Mouse (Mus musculus) midbrain, embryonic 10.5 days (tissue): ENCODE data around the gene Mphosph10. TPM values are rescaled to one million over a fixed set of nuclear protein-coding genes. Genes with fewer than 3 reads are reported as not detected.
A peak's percentile ranks its signal among the peaks of the same experiment; 100 is the strongest.

ENCODE experiments used
- DNase-seq: peaks from one replicate; pipeline ENCODE4 v3.0.0-alpha.2; 2017; ENCODE audit warnings: low spot score
- H3K27ac ChIP-seq: fragments of 300-500 bp; sonication (generic); replicated peaks from 2 replicates; pipeline ENCODE4 v1.5.1; 2016; ENCODE audit warnings: mild to moderate bottlenecking
- H3K27me3 ChIP-seq: fragments of 300-500 bp; sonication (generic); 2 replicates; pipeline ENCODE4 v1.6.1; 2016; ENCODE audit warnings: low read depth, mild to moderate bottlenecking; ENCODE audit not compliant: poor library complexity, severe bottlenecking
- H3K36me3 ChIP-seq: fragments of 300-500 bp; sonication (generic); 2 replicates; pipeline ENCODE4 v1.6.1; 2016; ENCODE audit warnings: mild to moderate bottlenecking, moderate library complexity
- H3K4me1 ChIP-seq: fragments of 300-500 bp; sonication (generic); 2 replicates; pipeline ENCODE4 v1.6.1; 2016
- H3K4me3 ChIP-seq: fragments of 300-500 bp; sonication (generic); 2 replicates; pipeline ENCODE4 v1.5.1; 2016; ENCODE audit warnings: mild to moderate bottlenecking, moderate library complexity
- H3K9me3 ChIP-seq: fragments of 300-500 bp; sonication (generic); replicated peaks from 2 replicates; pipeline ENCODE4 v1.6.1; 2016; ENCODE audit warnings: mild to moderate bottlenecking
- WGBS: fragments of 180-500 bp; shearing (Covaris S2); methylation state at CpG from one replicate; pipeline ENCODE4 v1.1.7; 2016; 5-methylcytosine and 5-hydroxymethylcytosine counted together
- polyA plus RNA-seq: library from polyadenylated mRNA; unstranded; fragments of >200 nt; fragmentation: Nextera tagmentation; extraction: Ambion mirVana; gene quantifications from 2 replicates; pipeline ENCODE4 v1.2.1, GENCODE M21; 2016

Mphosph10 gene
- polyA plus RNA-seq, 1 experiment from 2014 or later: 53.0 TPM

DNA sequence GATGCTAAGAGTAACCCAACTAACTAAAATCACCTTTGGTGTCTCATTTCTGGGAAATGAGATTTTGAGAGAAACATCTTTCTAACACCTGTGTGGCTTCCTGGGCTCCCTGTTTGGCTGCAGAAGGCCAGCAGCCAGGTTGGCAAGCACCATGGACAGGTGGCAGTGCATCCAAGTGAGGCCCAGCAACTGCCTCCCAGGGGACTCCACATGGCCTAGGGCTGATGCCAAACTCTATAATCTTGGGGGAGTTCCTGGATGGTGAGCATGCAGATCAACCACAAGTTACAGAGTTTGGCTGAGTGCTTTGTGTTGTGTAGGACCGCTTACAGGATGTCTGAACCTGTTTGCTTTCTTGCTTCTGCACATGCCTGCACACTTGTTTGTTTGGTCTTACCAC lies 59.4 kb downstream of the Mphosph10 start:
- no peak for DNase-seq

DNA sequence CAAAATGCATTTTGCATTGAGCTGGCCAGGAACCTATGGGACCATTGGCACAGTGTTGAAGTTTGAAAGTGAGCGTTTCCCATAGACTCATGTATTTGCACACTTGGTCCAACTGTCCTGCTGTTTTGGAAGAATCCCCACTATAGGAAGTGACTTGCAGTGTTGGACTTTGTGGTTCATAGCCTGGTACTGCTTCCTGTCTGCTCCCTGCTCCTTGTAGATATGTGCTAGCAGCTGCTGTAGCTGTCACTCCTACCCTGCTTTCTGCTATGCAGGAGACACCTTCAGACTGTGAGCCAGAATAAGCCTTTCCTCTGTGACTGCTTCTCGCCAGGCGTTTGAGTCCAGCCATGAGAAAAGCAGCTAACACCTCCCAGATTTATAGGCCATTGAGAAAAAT lies 60.8 kb downstream of the Mphosph10 start:
- Histone ChIP-seq H3K27ac (no peak overlapping the region), H3K4me1 (no peaks in the 10 kb centered on the region), H3K4me3 (no peak overlapping the region), H3K9me3 (no peaks in the 10 kb centered on the region), H3K27me3 (no peaks in the 10 kb centered on the region), H3K36me3 (peaks cover 68% of the 10 kb centered on the region)
- 88% methylated on average over 3 of the region's 3 CpGs for WGBS
- DNase-seq: no peak

More for the DNA sequence above, 59.4 kb downstream of the Mphosph10 start:
- Histone ChIP-seq H3K27ac (no peak overlapping the region), H3K36me3 (peaks cover 77% of the 10 kb centered on the region), H3K27me3 (no peaks in the 10 kb centered on the region), H3K4me3 (no peak overlapping the region), H3K9me3 (no peaks in the 10 kb centered on the region), H3K4me1 (no peaks in the 10 kb centered on the region)
- 93% methylated on average over 1 of the region's 1 CpGs for WGBS

DNA sequence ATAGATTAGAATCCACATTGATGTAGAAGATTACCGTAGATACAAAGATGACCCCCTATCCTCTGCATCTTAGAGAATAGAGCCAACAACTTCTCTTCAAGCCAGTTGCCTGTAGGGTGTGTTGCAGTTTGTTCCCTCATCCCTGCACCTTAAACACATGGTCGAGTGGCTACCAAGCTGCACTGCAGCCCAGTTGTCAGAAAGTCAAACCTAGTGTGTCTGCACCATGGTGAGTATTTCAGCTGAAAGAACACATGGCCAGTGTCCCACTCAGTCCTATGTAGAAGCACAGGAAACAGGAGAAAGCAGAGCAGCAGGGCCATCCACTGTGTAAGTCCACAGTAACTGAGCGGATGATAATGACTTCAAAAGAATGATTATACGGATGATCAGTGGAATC lies 64.6 kb downstream of the Mphosph10 start:
- no peak for DNase-seq
- no peaks in the 10 kb centered on the region for H3K4me1 ChIP-seq
- no peaks in the 10 kb centered on the region for H3K9me3 ChIP-seq
- H3K4me3 ChIP-seq: no peak overlapping the region
- peak overlapping the region; percentile 63; the same call in 1 of the 2 replicates for H3K27ac ChIP-seq
- no peaks in the 10 kb centered on the region for H3K27me3 ChIP-seq
- 86% methylated on average over 4 of the region's 4 CpGs for WGBS
- peaks cover 50% of the 10 kb centered on the region for H3K36me3 ChIP-seq

DNA sequence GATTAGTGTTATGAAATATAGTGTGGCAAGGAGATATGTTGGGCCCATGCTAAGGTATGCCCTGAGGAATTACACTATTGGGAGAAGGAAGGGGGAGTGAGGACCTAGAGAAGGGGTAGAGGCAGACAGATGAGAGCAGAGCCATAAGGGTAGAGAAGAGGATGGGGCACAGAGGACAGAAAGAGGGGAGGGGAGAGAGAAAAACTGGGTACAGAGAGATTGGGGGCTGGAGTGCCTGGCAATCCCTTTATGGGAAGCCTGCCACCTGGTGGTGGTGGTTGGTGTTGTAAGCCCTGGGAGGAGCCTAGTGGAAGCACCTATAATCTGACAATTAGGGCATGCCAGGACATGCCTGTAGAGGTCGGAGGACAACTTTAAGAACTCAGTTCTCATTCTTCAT lies 65.2 kb downstream of the Mphosph10 start:
- no peak overlapping the region for H3K4me3 ChIP-seq
- H3K27ac ChIP-seq: no peak overlapping the region
- no peaks in the 10 kb centered on the region for H3K27me3 ChIP-seq
- H3K36me3 ChIP-seq: peaks cover 52% of the 10 kb centered on the region
- 30% methylated on average over 1 of the region's 1 CpGs for WGBS
- DNase-seq: peak; percentile 76
- no peaks in the 10 kb centered on the region for H3K4me1 ChIP-seq
- H3K9me3 ChIP-seq: no peaks in the 10 kb centered on the region

Other genes starting within 250 kb of the Mphosph10 start
- 0.41 and 6.1 TPM in 2 replicates for gene Trpm1, start 238.4 kb downstream of the Mphosph10 start, polyA plus RNA-seq
- gene Mtmr10, start 104.6 kb downstream of the Mphosph10 start, polyA plus RNA-seq: 12.5 and 15.3 TPM in 2 replicates
- 8.1 and 9.2 TPM in 2 replicates for gene Fan1, start 18.2 kb downstream of the Mphosph10 start, polyA plus RNA-seq
- gene Mcee, start 339 bp upstream of the Mphosph10 start, polyA plus RNA-seq: 37.6 and 41.2 TPM in 2 replicates
- gene Apba2, start 109.4 kb upstream of the Mphosph10 start, polyA plus RNA-seq: 50.1 and 68.0 TPM in 2 replicates